Mouse (Mus musculus) thymus, postnatal 4 days (tissue): ENCODE data around the gene Sema3a.
"Not testable (repeated sequence)": the region's sequence is repeated elsewhere in the genome, so short reads cannot be mapped to it uniquely, and the experiment has no call there.

Experiments
- DNase-seq: peaks from one replicate; pipeline ENCODE4 v3.0.0; 2021

Gene Sema3a

GRCm38 (mm10) chr5:13431827-13432226, 306.6 kb downstream of the Sema3a start:
- DNase-seq: no peak

GRCm38 (mm10) chr5:13432574-13432973, 307.4 kb downstream of the Sema3a start:
- DNase-seq: no peak

GRCm38 (mm10) chr5:13433303-13433702, 308.1 kb downstream of the Sema3a start:
- DNase-seq: no peak

GRCm38 (mm10) chr5:13441112-13441511, 315.9 kb downstream of the Sema3a start:
- no peak for DNase-seq

GRCm38 (mm10) chr5:13460182-13461001, 335.2 kb downstream of the Sema3a start:
- no peak for DNase-seq

- no peak for DNase-seq
Observed at GRCm38 (mm10) chr5:13468856-13469255, 343.6 kb downstream of the Sema3a start.

GRCm38 (mm10) chr5:13469401-13469800, 344.2 kb downstream of the Sema3a start:
- no peak for DNase-seq

GRCm38 (mm10) chr5:13470057-13470905, 345.1 kb downstream of the Sema3a start:
- no peak for DNase-seq

- no peak for DNase-seq
Observed at GRCm38 (mm10) chr5:13477653-13478052, 352.4 kb downstream of the Sema3a start.

- DNase-seq: no peak
Observed at GRCm38 (mm10) chr5:13488671-13489070, 363.5 kb downstream of the Sema3a start.

GRCm38 (mm10) chr5:13495967-13496366, 370.8 kb downstream of the Sema3a start:
- not testable (repeated sequence) for DNase-seq

- no peak for DNase-seq
Observed at GRCm38 (mm10) chr5:13499835-13500234, 374.6 kb downstream of the Sema3a start.

GRCm38 (mm10) chr5:13505839-13506499, 380.8 kb downstream of the Sema3a start:
- no peak for DNase-seq

- DNase-seq: no peak
Observed at GRCm38 (mm10) chr5:13509163-13509562, 383.9 kb downstream of the Sema3a start.

GRCm38 (mm10) chr5:13517018-13517417, 391.8 kb downstream of the Sema3a start:
- no peak for DNase-seq

- no peak for DNase-seq
Observed at GRCm38 (mm10) chr5:13525597-13525996, 400.4 kb downstream of the Sema3a start.

- DNase-seq: no peak
Observed at GRCm38 (mm10) chr5:13527037-13527464, 401.8 kb downstream of the Sema3a start.

- no peak for DNase-seq
Observed at GRCm38 (mm10) chr5:13529226-13529625, 404.0 kb downstream of the Sema3a start.

- DNase-seq: no peak
Observed at GRCm38 (mm10) chr5:13547472-13548209, 422.4 kb downstream of the Sema3a start.

GRCm38 (mm10) chr5:13548210-13548554, 423.0 kb downstream of the Sema3a start:
- no peak for DNase-seq

- DNase-seq: no peak
Observed at GRCm38 (mm10) chr5:13549080-13549479, 423.9 kb downstream of the Sema3a start.

- DNase-seq: no peak
Observed at GRCm38 (mm10) chr5:13550953-13551352, 425.7 kb downstream of the Sema3a start.

- no peak for DNase-seq
Observed at GRCm38 (mm10) chr5:13557257-13557656, 432.0 kb downstream of the Sema3a start.
